Mouse (Mus musculus) heart, embryonic 15.5 days (tissue): ENCODE measurements around the gene Gm10722. TPM values are rescaled to one million over a fixed set of nuclear protein-coding genes. Genes with fewer than 3 reads are reported as not detected.
"Not testable (repeated sequence)": the region's sequence is repeated elsewhere in the genome, so short reads cannot be mapped to it uniquely, and the experiment has no call there.

Experiments used
- ATAC-seq: fragments of 200-750 bp; cut with Nextera tagmentation; replicated peaks from 2 replicates; pipeline ENCODE4 v1.8.0; 2017; ENCODE audit warnings: low read depth, moderate TSS enrichment; ENCODE audit not compliant: insufficient number of reproducible peaks, insufficient read depth, low FRiP score
- H3K27ac ChIP-seq: fragments of 300-500 bp; sonication (generic); 2 replicates; pipeline ENCODE4 v1.5.1; 2015; ENCODE audit warnings: mild to moderate bottlenecking, inconsistent platforms
- H3K27me3 ChIP-seq: fragments of 300-500 bp; sonication (generic); 2 replicates; pipeline ENCODE4 v1.6.1; 2015; ENCODE audit warnings: inconsistent platforms
- H3K36me3 ChIP-seq: fragments of 300-500 bp; sonication (generic); 2 replicates; pipeline ENCODE4 v1.6.1; 2015; ENCODE audit warnings: mild to moderate bottlenecking, inconsistent platforms
- H3K4me1 ChIP-seq: fragments of 300-500 bp; sonication (generic); replicated peaks from 2 replicates; pipeline ENCODE4 v1.6.1; 2015; ENCODE audit warnings: inconsistent platforms
- H3K4me2 ChIP-seq: fragments of 300-500 bp; sonication (generic); 2 replicates; pipeline ENCODE4 v1.6.1; 2015; ENCODE audit warnings: inconsistent platforms, mild to moderate bottlenecking, moderate library complexity
- H3K4me3 ChIP-seq: fragments of 300-500 bp; sonication (generic); 2 replicates; pipeline ENCODE4 v1.5.1; 2015; ENCODE audit warnings: mild to moderate bottlenecking, inconsistent platforms
- H3K9ac ChIP-seq: fragments of 300-500 bp; sonication (generic); 2 replicates; pipeline ENCODE4 v1.6.1; 2015; ENCODE audit warnings: mild to moderate bottlenecking, inconsistent platforms
- H3K9me3 ChIP-seq: fragments of 300-500 bp; sonication (generic); replicated peaks from 2 replicates; pipeline ENCODE4 v1.6.1; 2016; ENCODE audit warnings: inconsistent platforms
- WGBS: fragments of 180-500 bp; shearing (Covaris S2); methylation state at CpG from one replicate; pipeline ENCODE4 v1.1.7; 2015; ENCODE audit warnings: mixed read lengths; 5-methylcytosine and 5-hydroxymethylcytosine counted together
- polyA plus RNA-seq: library from polyadenylated mRNA; unstranded; fragments of >200 nt; fragmentation: Nextera tagmentation; extraction: Ambion mirVana; gene quantifications from 2 replicates; pipeline ENCODE4 v1.2.1, GENCODE M21; 2015

The Gm10722 gene
- polyA plus RNA-seq, 1 experiment from 2014 or later, result not detected

DNA sequence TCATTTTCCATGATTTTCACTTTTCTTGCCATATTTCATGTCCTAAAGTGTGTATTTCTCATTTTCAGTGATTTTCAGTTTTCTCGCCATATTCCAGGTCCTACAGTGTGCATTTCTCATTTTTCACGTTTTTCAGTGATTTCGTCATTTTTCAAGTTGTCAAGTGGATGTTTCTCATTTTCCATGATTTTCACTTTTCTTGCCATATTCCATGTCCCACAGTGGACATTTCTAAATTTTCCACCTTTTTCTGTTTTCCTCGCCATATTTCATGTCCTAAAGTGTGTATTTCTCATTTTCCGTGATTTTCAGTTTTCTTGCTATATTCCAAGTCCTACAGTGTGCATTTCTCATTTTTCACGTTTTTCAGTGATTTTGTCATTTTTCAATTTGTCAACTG, 15.2 kb downstream of the Gm10722 start:
- not testable (repeated sequence) for H3K36me3 ChIP-seq, H3K4me1 ChIP-seq, H3K4me2 ChIP-seq, ATAC-seq, H3K27me3 ChIP-seq, H3K9ac ChIP-seq, H3K27ac ChIP-seq, H3K9me3 ChIP-seq, H3K4me3 ChIP-seq
- whole genome bisulfite sequencing, result 71% methylated on average over 6 of the region's 6 CpGs

GRCm38 (mm10) chr9:3017108-3017507, 16.4 kb downstream of the Gm10722 start, which contains the start of gene Gm10719:
TSS of gene Gm10719 (plus strand) at chr9:3017408.
- H3K9ac ChIP-seq, result not testable (repeated sequence)

GRCm38 (mm10) chr9:3018944-3019343, 18.2 kb downstream of the Gm10722 start:
- WGBS, result 57% methylated on average over 9 of the region's 9 CpGs

More at GRCm38 (mm10) chr9:3017108-3017507, 16.4 kb downstream of the Gm10722 start, which contains the start of gene Gm10719:
- not testable (repeated sequence) for ATAC-seq, H3K4me3 ChIP-seq, H3K27ac ChIP-seq, H3K9me3 ChIP-seq, H3K4me1 ChIP-seq, H3K36me3 ChIP-seq, H3K4me2 ChIP-seq, H3K27me3 ChIP-seq
- 47% methylated on average over 2 of the region's 9 CpGs for WGBS

GRCm38 (mm10) chr9:3019835-3020727, 19.4 kb downstream of the Gm10722 start:
- not testable (repeated sequence) for H3K4me2 ChIP-seq, H3K4me3 ChIP-seq, H3K27me3 ChIP-seq, H3K9me3 ChIP-seq, H3K9ac ChIP-seq, H3K4me1 ChIP-seq, H3K27ac ChIP-seq, H3K36me3 ChIP-seq
- 69% methylated on average over 17 of the region's 19 CpGs for WGBS
- peak; percentile 54 for ATAC-seq

More at GRCm38 (mm10) chr9:3018944-3019343, 18.2 kb downstream of the Gm10722 start:
- H3K36me3 ChIP-seq, ATAC-seq, H3K4me2 ChIP-seq, H3K27me3 ChIP-seq, H3K9me3 ChIP-seq, H3K4me1 ChIP-seq, H3K4me3 ChIP-seq, H3K27ac ChIP-seq, H3K9ac ChIP-seq: not testable (repeated sequence)

GRCm38 (mm10) chr9:3022316-3023008, 21.7 kb downstream of the Gm10722 start:
- not testable (repeated sequence) for ATAC-seq, H3K4me2 ChIP-seq, H3K9ac ChIP-seq, H3K9me3 ChIP-seq, H3K36me3 ChIP-seq, H3K4me1 ChIP-seq, H3K27ac ChIP-seq, H3K27me3 ChIP-seq, H3K4me3 ChIP-seq
- WGBS, result 72% methylated on average over 12 of the region's 13 CpGs

GRCm38 (mm10) chr9:3023312-3023984, 22.7 kb downstream of the Gm10722 start, which contains the start of gene Gm10718:
TSS of gene Gm10718 (plus strand) at chr9:3023547.
- not testable (repeated sequence) for H3K9me3 ChIP-seq, H3K27ac ChIP-seq, ATAC-seq, H3K9ac ChIP-seq, H3K4me1 ChIP-seq, H3K36me3 ChIP-seq, H3K27me3 ChIP-seq, H3K4me2 ChIP-seq, H3K4me3 ChIP-seq
- 69% methylated on average over 12 of the region's 13 CpGs for WGBS

GRCm38 (mm10) chr9:3023985-3024648, 23.4 kb downstream of the Gm10722 start:
- not testable (repeated sequence) for H3K9me3 ChIP-seq, H3K4me3 ChIP-seq, H3K27ac ChIP-seq, H3K36me3 ChIP-seq, H3K9ac ChIP-seq, H3K4me1 ChIP-seq, H3K27me3 ChIP-seq, H3K4me2 ChIP-seq, ATAC-seq
- WGBS, result 72% methylated on average over 16 of the region's 16 CpGs

GRCm38 (mm10) chr9:3024912-3025467, 24.3 kb downstream of the Gm10722 start, which contains the start of gene Gm10717:
TSS of gene Gm10717 (plus strand) at chr9:3025417.
- not testable (repeated sequence) for H3K4me1 ChIP-seq, H3K36me3 ChIP-seq, H3K27me3 ChIP-seq, H3K4me3 ChIP-seq, H3K9ac ChIP-seq, H3K9me3 ChIP-seq, H3K27ac ChIP-seq, ATAC-seq, H3K4me2 ChIP-seq
- 67% methylated on average over 12 of the region's 12 CpGs for WGBS

GRCm38 (mm10) chr9:3025653-3026052, 24.9 kb downstream of the Gm10722 start:
- not testable (repeated sequence) for H3K4me2 ChIP-seq, ATAC-seq, H3K4me1 ChIP-seq, H3K4me3 ChIP-seq, H3K9ac ChIP-seq, H3K9me3 ChIP-seq, H3K27me3 ChIP-seq, H3K36me3 ChIP-seq, H3K27ac ChIP-seq
- WGBS, result 64% methylated on average over 6 of the region's 6 CpGs

DNA sequence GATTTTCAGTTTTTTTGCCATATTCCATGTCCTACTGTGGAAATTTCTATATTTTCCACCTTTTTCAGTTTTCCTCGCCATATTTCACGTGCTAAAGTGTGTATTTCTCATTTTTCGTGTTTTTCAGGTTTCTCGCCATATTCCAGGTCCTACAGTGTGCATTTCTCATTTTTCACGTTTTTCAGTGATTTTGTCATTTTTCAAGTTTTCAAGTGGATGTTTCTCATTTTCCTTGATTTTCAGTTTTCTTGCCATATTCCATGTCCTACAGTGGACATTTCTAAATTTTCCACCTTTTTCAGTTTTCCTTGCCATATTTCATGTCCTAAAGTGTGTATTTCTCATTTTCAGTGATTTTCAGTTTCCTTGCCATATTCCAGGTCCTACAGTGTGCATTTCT, 25.4 kb downstream of the Gm10722 start:
- not testable (repeated sequence) for H3K9me3 ChIP-seq, H3K4me3 ChIP-seq, H3K27ac ChIP-seq, H3K4me1 ChIP-seq, H3K4me2 ChIP-seq, H3K27me3 ChIP-seq, ATAC-seq, H3K36me3 ChIP-seq, H3K9ac ChIP-seq
- WGBS, result 69% methylated on average over 5 of the region's 5 CpGs
